Mouse (Mus musculus) right cerebral cortex, postnatal 25 days (tissue): Measurements from ENCODE around the gene Ptprcap.
"Not testable (repeated sequence)": the region's sequence is repeated elsewhere in the genome, so short reads cannot be mapped to it uniquely, and the experiment has no call there.

Experiments
- DNase-seq: peaks from one replicate; pipeline ENCODE4 v3.0.0; 2022

Gene Ptprcap

DNA sequence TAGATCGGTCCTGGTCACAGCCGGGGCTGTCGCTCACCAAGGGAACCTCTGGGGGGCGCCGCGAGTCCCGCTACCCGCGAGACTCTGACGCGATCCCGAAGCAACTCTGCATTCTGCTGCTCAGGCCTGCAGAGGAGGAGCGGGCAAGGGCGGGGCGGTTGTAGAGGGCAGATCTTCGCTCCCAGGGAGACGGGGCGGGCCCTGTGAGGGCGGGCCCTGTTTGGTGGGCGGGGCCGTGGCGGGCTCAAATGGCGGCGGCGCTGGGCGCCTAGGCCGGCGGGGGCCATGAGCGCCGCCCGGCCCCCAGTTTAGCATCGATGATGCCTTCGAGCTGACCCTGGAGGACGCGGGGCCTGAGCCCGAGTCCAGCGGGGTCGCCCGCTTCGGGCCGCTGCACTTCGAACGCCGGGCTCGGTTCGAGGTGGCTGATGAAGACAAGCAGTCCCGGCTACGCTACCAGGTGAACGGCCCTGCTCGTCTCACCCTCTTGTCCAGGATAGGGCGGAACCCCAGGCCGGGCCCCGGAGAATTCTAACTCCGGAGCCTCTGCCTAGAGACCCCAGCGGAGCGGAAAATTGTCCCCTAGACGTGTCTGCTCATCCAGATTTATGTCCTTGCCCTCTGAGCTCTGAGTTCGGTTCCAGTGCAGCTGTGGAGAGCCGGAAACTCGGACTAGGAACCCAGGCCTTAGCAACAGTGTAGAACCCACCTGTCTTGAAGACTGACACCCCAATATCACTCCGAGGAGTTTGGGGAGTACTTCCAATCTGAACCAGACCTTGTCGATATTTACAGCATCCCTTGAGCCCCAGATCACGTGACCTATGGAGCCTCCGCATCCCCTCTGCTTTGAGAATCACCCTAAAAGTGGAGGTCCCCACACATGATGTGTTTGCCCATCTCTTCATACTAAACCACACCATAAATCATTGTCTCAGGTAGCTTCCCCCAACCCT, 27.4 kb upstream of the Ptprcap start, which contains the start of gene Aip:
Aip (minus strand) TSS at position 118 of the 956 bp plus-strand sequence.
- peak; percentile 98 for DNase-seq

DNA sequence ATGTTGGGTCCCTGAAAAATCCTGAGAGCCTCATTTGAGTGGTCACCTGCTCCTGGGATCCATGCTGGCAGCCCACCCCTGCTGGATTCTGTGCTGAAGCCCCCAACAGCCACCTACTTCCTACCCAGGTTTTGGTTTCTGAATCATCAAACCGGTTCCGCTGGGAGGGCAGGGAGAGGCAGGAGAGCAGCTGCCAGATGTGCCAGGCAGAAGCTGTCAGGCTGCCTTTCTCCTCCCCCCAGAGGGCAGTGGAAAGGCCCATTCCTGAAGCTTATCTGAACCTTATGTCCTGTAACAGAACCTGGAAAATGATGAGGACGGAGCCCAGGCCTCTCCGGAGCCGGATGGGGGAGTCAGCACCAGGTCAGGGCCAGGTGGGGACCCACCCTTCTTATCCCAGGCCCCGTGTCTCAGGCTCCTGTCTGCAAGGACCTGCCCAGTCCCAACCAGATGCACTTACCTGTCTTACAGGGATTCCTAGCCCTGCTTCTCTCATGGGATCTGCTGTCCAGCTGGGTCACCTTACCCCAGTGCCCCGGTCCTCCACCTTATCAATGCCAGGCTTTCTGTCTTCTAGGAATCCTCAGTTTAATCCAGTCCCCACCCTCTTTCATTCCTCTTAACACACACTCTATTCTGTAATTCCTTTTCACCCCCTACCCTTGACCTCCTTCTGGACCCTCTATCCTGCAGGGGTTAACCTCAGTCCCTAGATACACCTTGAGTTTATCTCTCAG, 26.5 kb upstream of the Ptprcap start:
- peak; percentile 32 for DNase-seq

DNA sequence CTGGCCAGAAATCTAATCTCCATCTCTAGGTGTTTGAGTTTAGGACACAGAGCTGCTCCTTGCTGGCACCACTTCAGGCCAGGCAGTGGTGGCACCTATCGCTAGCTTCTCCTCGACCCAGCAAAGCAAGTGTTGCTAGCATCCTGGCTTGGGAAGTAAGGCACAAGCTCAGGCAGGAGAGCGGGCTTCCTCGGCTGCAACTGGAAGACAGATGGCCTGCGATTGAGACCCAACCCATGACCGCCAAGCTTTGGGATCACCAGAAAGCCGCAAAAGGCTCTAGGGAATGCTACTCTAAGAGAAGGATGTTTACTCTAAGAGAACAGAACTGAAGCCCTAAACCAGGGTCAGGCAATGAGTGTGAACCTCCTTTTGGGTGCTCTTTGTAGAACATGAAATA, 23.9 kb upstream of the Ptprcap start:
- no peak for DNase-seq

DNA sequence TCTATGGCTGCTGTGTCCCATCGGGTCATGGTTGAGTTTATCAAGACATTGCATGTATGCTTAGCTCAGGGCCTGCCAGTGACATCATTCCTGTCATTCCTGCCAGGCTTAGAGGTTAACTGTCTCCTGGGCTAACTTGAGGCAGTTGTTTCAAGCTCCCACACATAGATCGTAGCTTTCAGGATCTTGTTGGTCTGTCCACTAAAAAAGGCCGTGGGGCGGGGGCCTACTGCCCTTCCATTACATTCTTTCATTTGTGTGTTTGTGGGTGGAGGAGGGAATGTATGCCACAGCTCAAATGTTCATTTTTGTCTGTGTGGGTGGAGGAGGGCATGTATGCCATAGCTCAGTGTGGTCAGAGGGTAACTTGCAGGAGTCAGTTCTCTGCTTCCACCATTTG, 23.3 kb upstream of the Ptprcap start:
- no peak for DNase-seq

DNA sequence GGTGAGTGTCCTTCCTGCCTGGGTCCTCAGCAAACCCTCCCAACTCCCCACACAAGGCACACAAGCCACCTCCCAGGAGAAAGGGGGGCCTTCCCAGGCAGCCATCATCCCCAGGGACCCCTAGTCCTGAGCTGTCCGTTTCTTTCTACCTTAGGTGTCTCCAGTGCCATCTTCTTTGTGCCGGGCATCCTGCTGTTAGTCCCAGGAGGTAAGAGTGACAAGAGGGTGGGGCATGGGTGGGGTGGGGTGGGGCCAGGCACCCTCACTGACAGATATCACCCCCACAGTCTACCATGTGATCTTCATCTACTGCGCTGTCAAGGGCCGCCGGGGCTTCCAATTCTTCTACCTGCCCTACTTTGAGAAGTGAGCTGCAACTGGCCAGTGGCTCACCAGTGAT, 22.3 kb upstream of the Ptprcap start:
- DNase-seq: no peak

DNA sequence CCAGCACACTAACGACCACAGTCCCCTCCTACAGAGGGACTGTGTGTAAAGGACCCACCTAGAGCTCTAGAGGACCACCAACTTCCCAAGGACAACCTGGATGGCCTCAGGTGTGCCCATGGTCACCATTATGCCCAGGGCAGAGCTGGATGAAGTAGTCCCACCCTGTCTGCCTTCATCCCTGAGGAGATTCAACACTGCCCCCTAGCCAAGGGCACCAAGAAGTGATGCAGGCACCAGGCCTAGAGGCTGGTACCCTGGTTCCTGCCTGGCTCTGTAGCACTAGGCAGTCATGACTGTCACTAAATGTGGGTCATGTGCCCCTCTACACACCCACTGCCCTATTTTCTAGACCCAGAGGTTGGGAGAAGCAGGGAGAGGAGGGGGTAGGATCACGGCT, 21.6 kb upstream of the Ptprcap start:
- no peak for DNase-seq

DNA sequence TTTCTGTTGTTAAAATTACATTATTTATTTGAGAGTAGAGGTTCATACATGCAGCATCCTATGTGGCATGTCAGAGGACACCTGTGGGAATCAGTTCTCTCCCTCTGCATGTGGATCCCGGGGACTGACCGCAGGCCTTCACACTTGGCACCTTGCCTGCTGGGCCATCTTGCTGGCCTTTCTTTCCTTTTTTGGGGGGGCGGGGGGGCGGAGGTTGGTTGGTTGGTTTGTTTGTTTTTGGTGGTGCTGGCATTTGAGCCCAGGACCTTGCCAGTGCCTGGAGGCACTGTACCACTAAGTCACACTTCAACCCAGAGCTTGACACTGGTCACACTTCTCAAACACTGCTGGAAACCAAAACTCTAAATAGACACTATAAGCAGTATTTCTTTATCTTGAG, 19.1 kb upstream of the Ptprcap start:
- DNase-seq: no peak

DNA sequence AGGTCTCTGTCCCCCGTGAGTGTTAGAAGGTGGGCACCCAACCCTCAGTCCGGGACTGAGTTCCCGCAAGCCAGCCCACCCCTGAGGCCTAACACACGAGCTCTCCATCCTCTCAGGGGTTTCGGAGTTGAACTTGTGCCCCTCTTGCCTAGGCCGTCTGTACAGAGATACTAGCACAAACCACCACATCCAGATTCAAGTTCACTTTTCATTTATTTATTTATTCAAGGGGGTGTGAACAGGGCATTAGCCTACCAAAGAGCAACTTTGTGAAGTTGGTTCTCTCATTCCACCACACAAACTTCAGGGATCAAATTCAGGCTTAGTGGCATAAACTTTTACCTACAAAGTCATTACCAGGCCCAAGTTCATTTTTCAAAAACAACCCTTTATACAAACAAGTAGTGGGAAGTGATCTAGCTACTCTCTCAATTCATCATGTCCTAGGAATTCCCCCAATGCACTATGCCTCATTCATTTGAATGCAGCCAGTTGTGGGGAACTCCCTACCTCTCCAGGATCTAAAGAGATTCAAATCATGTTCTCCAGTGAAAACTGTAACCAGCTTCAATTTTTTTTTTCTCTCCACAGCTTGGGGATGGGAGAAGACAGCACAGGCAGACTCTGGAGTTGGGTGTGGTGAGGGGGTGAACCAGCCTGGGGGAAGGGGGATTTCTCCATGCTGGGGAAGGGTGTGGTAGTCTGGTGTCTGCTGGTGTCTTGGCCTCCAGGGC, 18.0 kb upstream of the Ptprcap start:
- DNase-seq: not testable (repeated sequence)

DNA sequence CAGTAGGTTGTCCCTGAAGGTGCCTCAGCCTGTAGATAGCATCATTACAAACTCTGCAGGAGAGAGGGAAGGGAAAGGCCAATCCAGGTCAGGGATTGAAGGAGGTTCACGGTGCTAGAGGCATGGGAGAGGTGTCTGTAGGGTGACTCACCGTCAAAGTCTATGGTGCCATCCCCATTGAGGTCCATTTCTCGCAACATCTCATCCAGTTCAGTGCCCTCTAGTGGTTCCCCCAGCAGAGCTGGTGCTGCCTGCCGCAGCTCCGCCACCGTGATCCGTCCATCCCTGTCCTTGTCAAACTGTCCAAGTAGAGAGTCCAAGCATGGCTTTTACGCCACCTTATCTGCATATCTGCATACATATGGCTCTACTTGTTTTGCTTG, 17.4 kb upstream of the Ptprcap start:
- DNase-seq: not testable (repeated sequence)

DNA sequence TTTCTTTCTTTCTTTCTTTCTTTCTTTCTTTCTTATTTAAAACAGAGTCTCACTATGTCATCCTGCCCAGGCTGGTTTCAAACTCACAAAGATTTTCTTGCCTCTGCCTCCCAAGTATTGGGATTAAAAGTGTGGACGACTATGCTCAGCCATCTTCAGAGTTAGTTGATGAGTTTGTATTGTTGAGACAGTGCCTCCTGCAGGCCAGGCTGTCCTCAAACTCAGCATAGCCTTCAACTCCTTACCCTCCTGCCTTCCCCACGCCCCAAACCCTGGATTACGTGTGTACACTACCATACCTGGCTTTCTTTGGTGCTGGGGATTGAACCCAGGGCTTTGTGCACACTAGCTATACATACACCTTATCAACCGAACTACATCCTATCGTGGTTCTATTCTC, 16.9 kb upstream of the Ptprcap start:
- no peak for DNase-seq

DNA sequence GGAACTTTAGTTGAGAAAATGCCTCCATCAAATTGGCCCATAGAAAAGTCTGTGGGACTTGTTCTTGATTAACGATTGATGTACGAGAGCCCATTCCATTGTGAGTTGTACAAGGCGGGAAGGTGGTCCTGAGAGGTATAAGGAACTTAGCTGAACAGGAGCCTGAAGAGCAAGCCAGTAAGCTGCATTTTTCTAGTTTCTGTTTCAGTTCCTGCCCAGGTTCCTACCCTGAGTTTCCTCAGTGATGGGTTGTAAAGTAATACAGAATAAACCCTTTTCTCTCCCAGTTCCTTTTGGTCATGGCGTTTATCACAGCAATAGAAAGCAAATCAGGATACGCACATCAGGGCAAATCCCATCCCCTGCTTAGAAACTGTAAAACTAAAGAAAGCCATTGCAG, 15.5 kb upstream of the Ptprcap start:
- DNase-seq: no peak

DNA sequence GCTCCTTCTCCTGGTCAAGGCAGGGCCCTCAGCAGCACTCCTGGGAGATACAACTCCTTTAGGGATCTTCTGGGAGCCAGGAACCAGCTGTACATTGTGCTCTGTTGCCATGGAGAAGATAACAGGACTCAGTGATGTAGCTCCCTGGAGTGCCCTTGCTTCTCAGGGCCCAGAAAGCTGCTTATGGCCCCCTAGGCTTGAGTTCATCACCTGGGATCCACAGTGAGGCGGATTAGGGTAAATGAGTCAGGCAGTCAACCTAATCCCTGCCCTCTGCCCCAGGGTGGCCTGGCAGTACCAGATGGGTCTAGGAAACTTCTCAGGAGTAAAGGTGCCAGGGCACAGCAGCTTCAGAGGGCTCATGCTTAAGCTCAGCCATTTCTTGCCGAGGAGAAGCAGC, 14.0 kb upstream of the Ptprcap start, which contains the start of gene Gpr152:
Gpr152 (plus strand) TSS at position 342 of the 400 bp plus-strand sequence.
- DNase-seq: no peak

DNA sequence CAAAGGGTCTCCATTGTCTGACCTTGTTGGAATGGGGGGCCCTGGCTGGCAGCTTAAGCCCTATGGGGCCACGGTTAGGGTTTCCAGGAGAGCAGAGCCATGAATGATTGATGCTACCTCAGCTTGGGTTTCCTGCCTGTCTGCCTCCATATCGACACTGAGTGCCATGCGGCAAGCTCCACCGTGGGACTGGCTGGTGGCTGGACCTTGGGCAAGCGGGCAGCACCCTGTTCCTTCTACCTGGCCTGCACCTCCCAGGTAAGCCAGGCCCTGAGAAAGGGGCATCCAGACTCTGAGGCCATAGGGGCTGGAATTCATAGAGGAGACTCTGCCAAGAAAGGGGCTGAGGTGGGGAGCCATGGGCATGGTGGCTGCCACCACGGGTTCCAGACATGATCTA, 13.3 kb upstream of the Ptprcap start:
- DNase-seq: no peak

DNA sequence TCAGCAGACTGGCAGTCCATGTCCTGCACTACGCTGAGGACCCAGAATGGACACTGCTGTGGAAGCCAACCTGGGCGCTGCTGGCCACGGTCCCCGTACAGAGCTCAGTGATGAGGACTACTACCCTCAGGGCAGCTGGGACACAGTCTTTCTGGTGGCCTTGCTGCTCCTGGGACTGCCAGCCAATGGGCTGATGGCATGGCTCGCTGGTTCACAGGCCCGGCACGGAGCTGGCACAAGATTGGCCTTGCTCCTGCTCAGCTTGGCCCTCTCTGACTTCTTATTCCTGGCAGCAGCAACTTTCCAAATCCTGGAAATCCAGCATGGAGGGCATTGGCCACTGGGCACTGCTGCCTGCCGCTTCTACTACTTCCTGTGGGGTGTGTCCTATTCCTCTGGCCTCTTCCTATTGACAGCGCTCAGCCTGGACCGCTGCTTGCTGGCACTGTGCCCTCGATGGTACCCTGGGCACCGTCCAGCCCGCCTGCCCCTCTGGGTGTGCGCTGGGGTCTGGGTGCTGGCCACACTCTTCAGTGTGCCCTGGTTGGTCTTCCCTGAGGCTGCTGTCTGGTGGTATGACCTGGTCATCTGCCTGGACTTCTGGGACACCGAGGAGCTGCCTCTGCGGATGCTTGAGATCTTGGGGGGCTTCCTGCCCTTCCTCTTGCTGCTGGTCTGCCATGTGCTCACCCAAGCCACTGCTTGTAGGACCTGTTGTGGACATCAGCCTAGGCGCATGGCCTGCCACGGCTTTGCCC, 10.8 kb upstream of the Ptprcap start:
- DNase-seq: no peak

DNA sequence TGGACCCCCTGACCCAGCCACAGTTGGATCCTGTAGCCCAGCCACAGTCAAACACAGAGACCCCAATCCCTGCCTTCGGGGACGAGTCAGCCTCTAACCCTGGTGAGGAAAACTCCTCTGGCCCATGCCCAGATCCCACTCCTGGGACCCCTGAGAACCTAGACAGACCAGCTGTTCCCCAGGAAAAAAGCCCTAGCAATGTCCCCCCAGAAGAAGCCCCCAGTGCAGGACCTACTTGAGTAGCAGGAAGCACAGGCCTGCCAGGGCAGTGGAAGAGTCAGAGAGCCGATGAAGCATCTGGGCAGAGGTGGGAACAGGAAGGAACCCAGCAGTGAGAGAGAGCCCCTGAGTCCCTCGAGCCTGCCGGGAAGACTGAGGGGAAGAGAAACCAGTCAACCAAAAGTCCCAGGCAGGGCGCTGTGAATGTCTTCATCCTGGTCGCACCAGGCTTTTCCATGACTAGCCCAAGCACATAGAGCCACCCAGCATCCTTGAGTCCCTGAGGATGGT, 9.6 kb upstream of the Ptprcap start, which contains the start of gene Cabp4:
Cabp4 (minus strand) TSS at position 275 of the 510 bp plus-strand sequence.
- DNase-seq: no peak

DNA sequence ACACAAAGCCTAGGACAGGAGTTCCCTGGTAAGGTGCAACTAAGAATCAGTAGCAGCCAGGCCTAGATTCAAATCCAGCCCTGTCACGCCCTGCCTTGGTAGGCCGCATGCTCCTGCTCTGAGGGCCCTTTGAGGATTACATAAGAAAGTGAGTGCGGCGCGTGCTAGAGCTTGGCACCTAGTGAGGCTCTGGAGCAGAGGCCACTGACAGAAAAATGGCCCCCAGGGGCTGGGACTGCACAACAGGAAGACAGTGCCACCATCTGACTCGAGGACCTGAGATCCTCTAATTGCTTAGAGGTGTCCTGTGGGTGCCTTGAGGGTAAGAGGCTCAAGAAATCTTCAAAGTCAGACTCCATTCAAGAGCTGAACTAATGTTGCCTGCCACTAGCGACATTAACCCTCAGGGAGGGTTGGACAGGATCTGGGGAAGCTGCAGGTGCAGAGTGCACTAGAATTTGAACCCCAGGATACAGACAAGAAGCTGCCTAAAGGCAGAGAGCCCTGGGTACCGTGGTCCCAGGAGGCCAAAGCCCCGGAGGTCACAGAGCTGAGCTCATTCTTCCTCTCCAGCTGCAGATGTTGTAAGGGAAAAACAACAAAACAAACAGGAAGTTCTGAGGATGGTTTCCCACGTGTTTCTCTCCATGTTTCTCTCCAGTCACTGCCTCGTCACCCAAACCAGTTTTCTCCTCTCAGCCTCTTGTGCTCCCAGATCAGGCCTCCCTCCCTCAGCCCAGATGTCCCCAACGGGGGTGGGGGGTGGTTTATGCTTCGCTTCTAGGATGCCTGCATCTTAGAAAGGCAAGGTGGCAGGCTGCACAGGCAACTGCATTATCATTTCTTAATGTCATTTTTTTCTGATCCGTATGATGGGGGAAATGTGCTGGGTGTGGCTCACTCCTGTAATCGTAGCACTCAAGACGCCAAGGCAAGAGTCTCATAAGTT, 8.6 kb upstream of the Ptprcap start:
- DNase-seq: no peak

DNA sequence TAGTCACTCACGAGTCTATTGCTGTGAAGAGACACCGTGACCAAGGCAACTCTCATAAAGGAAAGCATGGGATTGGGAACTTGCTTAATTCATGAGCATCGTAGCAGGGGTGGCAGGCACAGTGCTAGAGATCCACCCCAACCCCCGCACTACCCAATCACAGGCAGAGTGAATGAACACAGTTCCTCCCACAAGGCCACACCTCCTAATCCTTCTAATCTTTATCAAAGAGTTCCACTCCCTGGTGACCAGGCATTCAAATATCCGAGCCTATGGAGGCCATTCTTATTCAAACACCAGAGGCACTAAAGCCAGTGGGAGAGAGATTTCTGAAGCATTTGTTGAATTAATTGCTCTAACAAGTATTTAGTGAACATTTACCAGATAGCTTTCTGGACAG, 7.5 kb upstream of the Ptprcap start:
- DNase-seq: no peak

DNA sequence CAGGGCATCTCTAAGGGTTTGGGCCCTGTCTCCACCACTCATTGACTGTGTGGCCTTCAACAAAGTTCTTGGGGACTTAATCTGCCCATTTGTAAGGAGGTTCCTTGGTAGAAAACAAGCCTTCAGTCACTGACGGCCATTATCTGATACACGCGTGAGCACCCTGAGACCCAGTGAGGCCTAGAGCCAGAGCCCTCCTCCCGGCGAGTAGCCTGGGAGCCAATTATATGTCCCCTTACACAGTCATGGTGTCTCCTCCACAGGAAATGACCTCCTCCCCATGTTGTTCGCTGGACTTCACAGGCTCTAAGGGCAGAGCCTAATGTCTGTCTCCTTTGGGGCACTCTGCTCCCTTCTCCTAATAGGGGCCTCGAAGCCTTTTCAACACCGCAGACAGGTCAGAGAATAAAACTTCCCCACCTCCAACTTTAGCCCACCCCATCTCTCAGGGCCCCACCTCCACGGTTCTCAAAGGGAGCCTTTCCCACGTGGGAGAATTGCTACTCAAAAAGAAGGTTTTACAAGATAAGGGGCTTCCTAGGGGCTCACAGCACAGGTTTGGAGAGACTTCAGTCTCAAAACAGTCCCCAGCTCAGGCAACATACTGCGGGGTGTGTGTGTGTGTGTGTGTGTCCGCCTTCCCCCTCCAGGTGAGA, 6.9 kb upstream of the Ptprcap start:
- DNase-seq: no peak

DNA sequence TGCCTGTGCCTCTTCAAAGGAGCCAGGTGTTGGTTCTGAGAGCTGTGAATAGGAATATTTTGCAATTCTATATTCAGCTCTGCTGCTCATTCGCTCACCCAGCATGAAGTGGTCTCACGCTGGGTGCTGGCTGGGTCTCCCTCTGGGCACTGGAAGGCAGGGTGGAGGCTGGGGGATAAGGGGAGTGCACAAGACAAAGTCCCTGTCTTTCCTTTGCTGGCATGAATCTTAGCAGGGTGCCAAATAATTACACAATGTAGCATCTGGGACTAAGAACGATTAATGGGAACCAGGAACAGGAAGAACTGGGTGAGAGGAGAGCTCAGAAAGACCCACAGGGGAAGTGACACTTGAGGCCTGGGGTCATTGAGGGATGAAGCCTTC, 6.4 kb upstream of the Ptprcap start:
- DNase-seq: no peak

DNA sequence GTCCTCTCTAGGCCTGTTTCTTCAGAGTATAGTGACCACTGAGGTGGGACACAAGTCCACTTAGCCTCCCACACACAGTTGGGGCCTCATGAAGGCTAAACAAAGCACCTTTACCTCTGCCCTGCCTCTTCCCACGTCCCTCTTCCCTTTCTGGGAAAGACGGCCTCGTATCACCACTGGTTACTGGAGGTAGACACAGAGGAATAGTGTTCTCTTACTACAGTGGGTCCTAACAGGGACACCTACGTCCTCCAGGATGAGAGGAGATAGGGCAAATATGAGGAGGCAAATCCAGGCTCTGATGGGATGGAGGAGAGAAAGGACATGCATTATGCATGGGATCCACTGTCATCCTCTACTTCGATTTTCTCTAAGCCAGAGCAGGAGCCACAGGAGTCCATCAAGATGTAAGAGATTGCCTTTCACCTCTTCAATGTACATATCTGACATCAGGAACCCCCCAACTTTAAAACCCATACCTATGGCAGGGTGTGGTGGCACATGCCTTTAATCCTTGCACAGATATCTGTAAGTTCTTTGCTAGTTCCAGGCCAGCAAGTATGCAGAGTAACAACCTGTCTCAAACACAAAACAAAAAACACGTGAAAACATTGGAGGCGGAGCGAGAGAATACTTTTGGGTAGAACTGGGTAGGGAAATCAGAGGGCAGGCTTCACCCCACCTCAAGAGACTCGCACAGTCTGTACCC, 5.5 kb upstream of the Ptprcap start:
- DNase-seq: no peak
